In the genomic region with DNA sequence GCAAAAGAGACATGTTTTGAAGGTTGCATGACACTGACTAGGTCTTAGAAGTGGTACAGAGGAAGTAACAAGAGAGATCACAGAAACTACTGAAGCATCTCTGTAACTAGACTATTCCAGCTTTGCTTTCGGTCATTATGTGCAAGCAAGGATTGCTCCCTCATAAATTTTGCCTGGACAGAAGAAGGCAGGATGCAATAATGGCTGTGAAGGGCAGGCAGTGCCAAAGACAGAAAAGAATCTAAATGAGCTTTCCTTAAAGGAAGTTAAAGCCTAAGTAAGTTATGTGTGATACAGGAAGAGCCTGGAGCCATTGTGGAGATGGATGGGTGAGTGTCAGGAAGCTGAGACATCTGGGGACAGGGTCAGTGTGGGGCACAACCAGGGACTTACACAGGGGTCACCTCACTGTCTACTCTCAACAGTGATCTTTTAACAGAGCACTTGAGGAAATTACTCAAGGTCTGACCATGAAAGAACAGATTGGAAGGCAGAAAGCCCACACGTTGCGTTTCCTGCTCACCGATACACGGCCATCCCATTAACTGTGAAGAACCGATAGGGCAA, we compare ENCODE assay signal across 26 mouse cellular contexts.
DNase-seq lines count a peak whose midpoint lies in the region; ATAC-seq and TF ChIP-seq lines count a peak whose summit lies in the region.
"Had no signal": no experiment of that assay in that cellular context is flagged by ENCODE, and none has a peak within 500 bp of the region (broad histone marks: within the 10 kb centered on the region; RNA-seq: fewer than 3 reads in every experiment).

No protein-coding gene starts in this region.

- H3K9me3 ChIP-seq in forebrain, embryonic 10.5 days = no peaks in the 10 kb centered on the region
- H3K9me3 ChIP-seq in forebrain, embryonic 13.5 days (replicated peaks) = no peaks in the 10 kb centered on the region
- H3K9me3 ChIP-seq in kidney, embryonic 16.5 days (ENCODE audit: low read length) = no peaks in the 10 kb centered on the region
- H3K9me3 ChIP-seq in ES-Bruce4 (replicated peaks; ENCODE audit: control insufficient read depth, insufficient read depth, low read length, poor library complexity, severe bottlenecking) = no peaks in the 10 kb centered on the region
- no peaks in the 10 kb centered on the region for H3K9me3 ChIP-seq in limb, embryonic 10.5 days (replicated peaks)
- H3K9me3 ChIP-seq: embryonic facial prominence, embryonic 15.5 days; G1E; hindbrain, embryonic 15.5 days; intestine, embryonic 15.5 days; midbrain, embryonic 12.5 days; neural tube, embryonic 12.5 days had no signal

- ATAC-seq in forebrain, embryonic 13.5 days = no peak
- ATAC-seq in kidney, embryonic 16.5 days (ENCODE audit: low FRiP score, low TSS enrichment) = peak; percentile 78
- ATAC-seq: activated CD4-positive, CD25-positive, alpha-beta regulatory T cell, adult 4 months; CD4-positive, CD25-positive, alpha-beta regulatory T cell, adult 4 months; forebrain, embryonic 16.5 days; intestine, embryonic 15.5 days; liver, postnatal 0 days; Patski had no signal

- H3K9ac ChIP-seq in forebrain, embryonic 13.5 days = no peak overlapping the region
- no peak overlapping the region for H3K9ac ChIP-seq in kidney, embryonic 16.5 days (replicated peaks; ENCODE audit: low read length)
- H3K9ac ChIP-seq in ES-Bruce4 (ENCODE audit: low read depth, poor library complexity, severe bottlenecking) = no peak overlapping the region
- H3K9ac ChIP-seq: embryonic facial prominence, embryonic 15.5 days; hindbrain, embryonic 15.5 days; intestine, embryonic 15.5 days; liver, postnatal 0 days; midbrain, embryonic 12.5 days; neural tube, embryonic 12.5 days had no signal

- TF ChIP-seq POLR2A in ES-Bruce4 (IDR thresholded peaks at IDR 0.05; ENCODE audit: insufficient read depth, low read length) = no peak

- no peaks in the 10 kb centered on the region for H3K27me3 ChIP-seq in forebrain, embryonic 10.5 days (ENCODE audit: poor library complexity, severe bottlenecking)
- H3K27me3 ChIP-seq in forebrain, embryonic 13.5 days = no peaks in the 10 kb centered on the region
- no peaks in the 10 kb centered on the region for H3K27me3 ChIP-seq in kidney, embryonic 16.5 days (ENCODE audit: insufficient read depth, low read length)
- no peaks in the 10 kb centered on the region for H3K27me3 ChIP-seq in ES-Bruce4 (ENCODE audit: control insufficient read depth, insufficient read depth, low read length, poor library complexity, severe bottlenecking)
- H3K27me3 ChIP-seq in limb, embryonic 10.5 days (ENCODE audit: low read depth, poor library complexity, severe bottlenecking) = no peaks in the 10 kb centered on the region
- H3K27me3 ChIP-seq: embryonic facial prominence, embryonic 15.5 days; hindbrain, embryonic 15.5 days; intestine, embryonic 15.5 days; midbrain, embryonic 12.5 days; neural tube, embryonic 12.5 days; Patski had no signal

- 0 out of 2 replicates have a peak overlapping the region, but pooled peaks have one; percentile 35 for H3K27ac ChIP-seq in forebrain, embryonic 10.5 days
- H3K27ac ChIP-seq in forebrain, embryonic 13.5 days = no peak overlapping the region
- H3K27ac ChIP-seq in kidney, embryonic 16.5 days (ENCODE audit: low read length) = peak overlapping the region; percentile 47
- H3K27ac ChIP-seq in ES-Bruce4 (ENCODE audit: insufficient read depth, low read length) = peak overlapping the region; percentile 84
- peak overlapping the region; percentile 37 for H3K27ac ChIP-seq in limb, embryonic 10.5 days
- H3K27ac ChIP-seq: embryonic facial prominence, embryonic 15.5 days; hindbrain, embryonic 15.5 days; intestine, embryonic 15.5 days; midbrain, embryonic 12.5 days; neural tube, embryonic 12.5 days had no signal

- no peak for TF ChIP-seq CTCF in ES-Bruce4 (IDR thresholded peaks at IDR 0.05; ENCODE audit: low read depth, low read length)

- H3K36me3 ChIP-seq in forebrain, embryonic 10.5 days (replicated peaks) = 0 out of 2 replicates have a peak, but pooled peaks cover 2% of the 10 kb centered on the region
- H3K36me3 ChIP-seq in forebrain, embryonic 13.5 days (ENCODE audit: poor library complexity, severe bottlenecking) = no peaks in the 10 kb centered on the region
- H3K36me3 ChIP-seq in kidney, embryonic 16.5 days (ENCODE audit: insufficient read depth, low read length) = no peaks in the 10 kb centered on the region
- no peaks in the 10 kb centered on the region for H3K36me3 ChIP-seq in ES-Bruce4 (ENCODE audit: control insufficient read depth, insufficient read depth, low read length, poor library complexity, severe bottlenecking)
- no peaks in the 10 kb centered on the region for H3K36me3 ChIP-seq in limb, embryonic 10.5 days
- H3K36me3 ChIP-seq: embryonic facial prominence, embryonic 15.5 days; G1E; hindbrain, embryonic 15.5 days; intestine, embryonic 15.5 days; midbrain, embryonic 12.5 days; neural tube, embryonic 12.5 days had no signal

- H3K4me1 ChIP-seq in forebrain, embryonic 10.5 days = peaks cover 28% of the 10 kb centered on the region
- H3K4me1 ChIP-seq in forebrain, embryonic 13.5 days = no peaks in the 10 kb centered on the region; the same call in 1 of the 2 replicates
- H3K4me1 ChIP-seq in kidney, embryonic 16.5 days (ENCODE audit: insufficient read depth, low read length) = peaks cover 36% of the 10 kb centered on the region
- peaks cover 8% of the 10 kb centered on the region for H3K4me1 ChIP-seq in ES-Bruce4 (ENCODE audit: control insufficient read depth, insufficient read depth, low read length)
- peaks cover 50% of the 10 kb centered on the region for H3K4me1 ChIP-seq in limb, embryonic 10.5 days
- H3K4me1 ChIP-seq: embryonic facial prominence, embryonic 15.5 days; hindbrain, embryonic 15.5 days; intestine, embryonic 15.5 days had no signal

- DNase-seq in forebrain, embryonic 10.5 days (ENCODE audit: extremely low spot score, low spot score) = no peak
- no peak for DNase-seq in kidney, postnatal 36 days
- DNase-seq in limb, embryonic 10.5 days (ENCODE audit: low spot score) = no peak
- no peak for DNase-seq in layer of hippocampus, adult 8-10 months (ENCODE audit: low spot score in 2 of 2)
- DNase-seq: adrenal gland, adult 8-10 months; cerebellum, adult 11-12 months; cerebellum, postnatal 10 days; gastrocnemius, postnatal 25 days; heart, postnatal 4 days; liver, postnatal 0 days; lung, postnatal 10 days; retina, postnatal 1 day had no signal

- no peak overlapping the region for H3K4me2 ChIP-seq in forebrain, embryonic 13.5 days
- H3K4me2 ChIP-seq in kidney, embryonic 16.5 days (replicated peaks; ENCODE audit: low read depth, low read length) = no peak overlapping the region
- H3K4me2 ChIP-seq: embryonic facial prominence, embryonic 15.5 days; hindbrain, embryonic 15.5 days; intestine, embryonic 15.5 days; liver, embryonic 11.5 days; midbrain, embryonic 12.5 days; neural tube, embryonic 12.5 days had no signal

- no peak for TF ChIP-seq EP300 in ES-Bruce4 (IDR thresholded peaks at IDR 0.05; ENCODE audit: insufficient read depth, low read depth, low read length)

- H3K4me3 ChIP-seq in forebrain, embryonic 10.5 days = no peak overlapping the region
- no peak overlapping the region for H3K4me3 ChIP-seq in forebrain, embryonic 13.5 days
- H3K4me3 ChIP-seq in kidney, embryonic 16.5 days (ENCODE audit: low read length) = no peak overlapping the region
- no peak overlapping the region for H3K4me3 ChIP-seq in ES-Bruce4 (ENCODE audit: low read depth, low read length)
- H3K4me3 ChIP-seq in limb, embryonic 10.5 days = no peak overlapping the region
- H3K4me3 ChIP-seq: embryonic facial prominence, embryonic 15.5 days; hindbrain, embryonic 15.5 days; intestine, embryonic 15.5 days; midbrain, embryonic 12.5 days; neural tube, embryonic 12.5 days had no signal

- 80% methylated on average over 6 of the region's 6 CpGs for WGBS in forebrain, embryonic 10.5 days
- 90% methylated on average over 6 of the region's 6 CpGs for WGBS in forebrain, embryonic 13.5 days
- WGBS in kidney, embryonic 16.5 days = 46% methylated on average over 6 of the region's 6 CpGs
- WGBS in limb, embryonic 10.5 days = 16% methylated on average over 6 of the region's 6 CpGs
